Mouse (Mus musculus) granulocyte monocyte progenitor cell, adult 5-6 weeks (primary cell): ENCODE measurements around the gene Plcd3. TPM values are rescaled to one million over a fixed set of nuclear protein-coding genes. Genes with fewer than 3 reads are reported as not detected.
A peak's percentile ranks its signal among the peaks of the same experiment; 100 is the strongest.

ENCODE experiments used
- ATAC-seq: replicated peaks from 2 replicates; pipeline ENCODE4 v1.8.0; 2016; ENCODE audit warnings: mild to moderate bottlenecking, moderate TSS enrichment, inconsistent platforms; ENCODE audit not compliant: poor library complexity, severe bottlenecking
- total RNA-seq, 2 experiments: library from RNA; stranded (forward) in 1 of 2; stranded (reverse) in 1 of 2; fragments of 200-712, 200-1000 nt in 1 of 2; fragments of >200 nt in 1 of 2; fragmentation: Nextera tagmentation in 1 of 2; gene quantifications; 2 replicates each; pipeline ENCODE4 v1.2.3; 2014 to 2017

Plcd3 gene
- total RNA-seq, 2 experiments from 2014 or later, result 0.41 to 3.2 TPM

DNA sequence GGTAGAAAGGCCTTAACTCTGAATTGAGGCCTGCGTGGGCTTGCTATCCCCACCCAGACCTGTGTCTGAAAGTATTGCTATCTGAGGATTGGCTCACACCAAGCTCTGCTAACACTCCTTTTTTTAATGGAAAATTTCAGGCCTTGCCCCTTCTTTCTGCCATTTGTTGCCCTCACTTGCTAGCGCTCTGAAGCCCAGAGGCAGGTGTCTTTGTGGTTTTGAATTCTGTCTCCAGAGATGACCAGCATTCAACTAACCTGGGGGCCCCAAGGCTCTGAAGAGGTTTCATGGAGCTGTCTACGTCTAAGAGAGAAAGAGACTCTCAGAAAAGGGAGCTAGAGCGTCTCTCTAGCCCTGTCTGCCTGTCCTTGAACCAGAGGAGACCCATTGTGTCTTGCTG is 33.2 kb downstream of the Plcd3 start:
- no peak for ATAC-seq

DNA sequence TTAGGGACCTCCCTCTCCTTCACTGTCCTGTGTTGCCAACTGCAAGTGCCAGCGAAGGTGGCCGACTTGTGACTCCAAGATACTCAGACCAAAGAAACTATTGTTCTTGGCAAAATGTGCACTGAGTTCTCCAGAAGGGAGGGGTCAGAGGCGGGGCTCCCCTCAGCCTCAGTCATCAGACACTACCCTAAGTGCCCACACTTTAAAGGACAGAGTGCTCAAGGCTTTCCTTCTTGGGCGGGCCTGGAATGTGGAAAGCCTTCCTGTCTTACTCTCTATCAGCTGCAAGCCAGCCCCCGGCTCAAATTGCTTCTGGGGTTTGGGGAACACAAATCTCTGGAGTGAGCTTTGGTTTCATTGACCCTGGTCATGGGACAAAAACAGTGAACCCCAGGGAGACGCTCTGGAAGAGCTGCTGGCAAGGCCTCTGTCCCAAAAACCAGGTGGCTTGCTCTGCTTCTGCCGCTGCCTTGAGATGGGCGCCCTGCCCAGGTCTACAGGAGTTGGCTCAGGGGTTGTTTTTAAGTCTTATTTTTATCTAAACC is 33.9 kb downstream of the Plcd3 start:
- ATAC-seq, result no peak

DNA sequence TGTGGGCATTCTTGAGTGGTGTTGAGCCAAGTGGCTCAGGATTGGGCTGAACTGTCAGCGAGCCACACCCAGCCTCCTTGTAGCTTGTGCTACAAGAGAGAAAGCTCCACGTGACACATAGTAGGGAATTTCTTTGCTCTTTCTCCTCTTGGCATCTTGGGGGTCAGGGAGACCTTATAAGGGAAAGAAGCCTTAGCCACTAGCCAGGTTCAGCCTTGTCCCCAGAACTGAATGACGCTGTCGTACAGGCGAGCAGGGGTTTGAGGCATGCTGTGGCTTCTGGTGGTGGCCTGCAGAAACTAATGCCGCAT is 34.5 kb downstream of the Plcd3 start:
- no peak for ATAC-seq

DNA sequence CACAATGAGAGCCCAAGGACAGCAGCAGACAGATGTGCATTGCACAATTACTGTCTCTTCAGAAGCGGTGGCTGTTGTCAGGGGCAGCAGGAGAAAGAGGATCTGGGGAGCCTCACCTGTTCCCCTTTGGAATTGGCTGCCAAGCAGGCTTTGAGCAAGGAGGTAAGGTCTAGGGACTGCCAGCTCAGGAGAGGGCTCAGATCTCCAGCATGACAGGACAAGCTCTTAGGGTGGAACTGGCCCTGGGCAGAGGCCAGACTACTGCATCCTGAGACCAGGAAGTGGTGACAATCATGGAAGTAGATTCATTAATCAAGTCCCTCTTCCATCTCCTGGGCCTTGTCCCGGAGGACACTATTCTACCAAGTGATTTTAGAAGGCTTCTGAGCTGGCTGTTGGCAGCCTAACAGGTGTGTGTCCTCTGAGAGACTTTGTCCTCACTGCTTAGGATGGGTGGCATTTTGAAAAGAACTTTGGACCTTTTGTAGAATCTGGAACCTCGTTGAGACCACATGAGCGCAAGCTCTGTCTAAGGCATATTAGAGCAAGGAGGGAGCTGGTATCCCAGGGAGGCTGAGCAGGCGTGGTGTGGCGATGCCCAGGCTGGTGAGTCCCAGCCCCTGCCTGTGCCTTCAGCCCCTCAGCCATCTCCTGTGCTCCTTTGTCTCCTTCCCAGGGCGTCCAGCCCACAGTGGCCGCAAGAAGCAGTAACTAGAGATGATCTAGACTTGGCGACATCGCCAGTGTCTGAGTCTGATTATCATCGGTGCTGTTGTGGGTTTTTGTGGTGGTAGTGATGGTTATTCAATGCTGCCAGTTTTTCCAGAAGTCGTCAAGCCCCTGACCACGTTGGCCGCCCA is 35.0 kb downstream of the Plcd3 start:
- no peak for ATAC-seq

DNA sequence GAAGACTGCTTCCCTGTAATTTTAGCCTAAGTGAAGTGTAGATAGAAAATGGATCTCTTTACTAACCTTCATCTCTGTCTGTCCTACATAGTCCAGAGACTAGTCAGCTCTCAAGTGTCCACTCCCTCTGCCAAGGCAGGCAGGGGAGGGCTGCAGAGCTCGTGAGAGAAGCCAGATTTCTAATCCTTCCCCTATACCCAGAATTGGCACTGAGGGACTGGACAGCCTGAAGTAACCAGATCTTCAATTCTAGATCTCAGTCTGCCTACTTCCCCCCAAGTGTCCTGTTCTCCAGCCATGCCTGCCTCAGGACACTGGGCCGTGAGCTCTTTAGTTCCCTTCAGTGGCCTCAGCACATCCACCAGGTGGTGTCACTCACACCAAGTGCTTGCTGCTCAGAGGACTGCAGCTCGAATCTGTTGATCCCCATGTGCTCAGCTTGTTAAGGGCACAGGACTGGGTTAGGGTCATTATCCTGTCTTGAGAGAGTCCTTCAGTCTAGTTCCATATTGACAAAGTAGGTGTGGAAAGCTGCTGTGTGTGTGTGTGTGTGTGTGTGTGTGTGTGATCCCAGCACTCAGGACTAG is 42.9 kb downstream of the Plcd3 start:
- no peak for ATAC-seq

DNA sequence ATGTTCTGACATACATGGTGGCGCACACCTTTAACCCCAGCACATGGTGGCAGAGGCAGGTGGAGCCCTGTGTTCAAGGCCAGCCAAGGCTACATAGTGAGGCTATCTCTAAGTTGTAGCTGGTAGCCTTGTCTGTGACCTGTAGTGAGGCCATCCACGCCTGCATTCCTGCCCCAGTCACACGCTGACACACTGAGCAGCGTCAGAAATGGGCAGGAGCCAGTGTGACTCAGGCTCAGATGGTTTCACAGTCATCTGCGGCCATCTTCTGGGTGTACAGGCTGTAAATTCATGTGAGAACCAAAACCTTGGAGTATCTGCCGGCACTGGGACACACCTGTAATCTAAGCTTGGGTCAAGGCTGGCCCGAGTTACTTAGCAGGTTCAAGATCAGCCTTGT is 44.8 kb downstream of the Plcd3 start:
- no peak for ATAC-seq

DNA sequence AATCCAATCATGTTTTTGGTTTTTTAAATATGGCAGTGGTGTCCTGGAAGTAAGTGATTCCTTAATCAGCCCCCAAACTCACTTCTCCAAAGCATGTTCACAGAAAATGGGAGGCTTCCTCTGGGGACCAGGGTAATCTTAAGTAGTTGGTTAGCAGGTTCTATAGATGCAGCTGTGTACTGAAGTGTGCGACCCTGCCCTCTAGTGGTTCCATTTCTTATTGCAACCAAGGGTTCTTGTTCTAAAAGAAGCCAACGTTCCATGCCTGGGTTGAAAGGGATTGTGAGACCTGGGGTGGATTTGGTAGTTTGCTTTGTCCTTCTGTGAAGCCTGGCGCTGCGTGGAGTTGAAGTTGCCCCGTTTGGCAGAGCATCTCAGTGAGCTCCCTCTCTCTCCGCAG is 46.7 kb downstream of the Plcd3 start:
- 0 out of 2 replicates have a peak, but pooled peaks have one; percentile 29 for ATAC-seq

DNA sequence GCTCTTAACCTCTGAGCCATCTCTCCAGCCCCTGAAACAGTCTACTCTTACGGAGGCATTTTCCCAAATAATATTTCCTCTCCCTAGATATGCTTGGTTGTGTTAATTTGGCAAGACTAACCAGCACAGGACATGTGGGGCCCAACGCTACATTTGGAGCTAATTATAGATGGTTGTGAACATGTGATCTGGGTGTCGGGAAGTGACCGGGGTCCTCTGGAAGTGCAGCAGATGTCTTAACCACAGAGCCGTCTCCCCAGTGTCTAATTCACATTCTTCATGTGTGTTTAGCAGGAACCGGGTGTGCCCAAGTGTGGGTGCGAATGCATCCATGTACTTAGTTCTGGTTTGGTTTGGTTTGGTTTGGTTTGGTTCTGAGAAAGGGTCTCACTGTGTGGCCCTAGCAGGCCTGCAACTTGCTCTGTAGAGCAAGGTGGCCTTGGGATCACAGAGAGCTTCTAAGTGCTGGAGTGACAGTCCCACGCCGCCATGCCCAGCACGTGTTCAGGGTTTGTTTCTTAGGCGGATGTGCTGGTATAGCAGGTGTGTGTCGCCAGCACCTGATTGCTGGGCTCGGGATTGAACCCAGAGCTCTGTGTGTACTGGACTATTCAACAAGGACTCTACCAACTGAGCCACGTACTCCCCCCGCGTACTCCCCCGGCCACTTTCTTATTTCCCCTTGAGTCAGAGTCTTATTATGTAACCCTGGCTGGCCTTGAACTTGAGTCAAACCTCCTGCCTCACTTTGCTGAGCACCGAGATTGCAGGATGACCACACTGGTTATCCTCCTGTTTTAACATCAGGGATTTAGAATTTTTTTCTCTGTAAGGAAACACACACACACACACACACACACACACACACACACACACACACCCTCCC is 48.0 kb downstream of the Plcd3 start:
- ATAC-seq, result no peak

DNA sequence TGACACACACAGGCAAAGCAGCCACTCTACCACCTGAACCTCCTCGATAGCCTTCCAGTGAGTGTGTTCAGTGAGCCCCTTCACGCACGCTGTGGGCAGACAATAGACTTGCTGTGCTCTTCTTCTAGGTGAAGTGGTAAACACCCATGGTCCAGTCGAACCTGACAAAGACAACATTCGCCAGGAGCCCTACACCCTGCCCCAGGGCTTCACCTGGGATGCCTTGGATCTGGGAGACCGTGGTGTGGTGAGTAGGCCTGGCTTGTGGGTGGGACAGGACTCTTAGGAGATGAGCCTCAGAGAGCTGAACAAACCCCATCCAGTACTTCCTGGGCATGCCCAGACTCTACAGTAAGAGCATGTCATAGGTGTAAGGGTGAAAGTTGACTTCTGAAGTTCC is 49.4 kb downstream of the Plcd3 start:
- ATAC-seq, result no peak

DNA sequence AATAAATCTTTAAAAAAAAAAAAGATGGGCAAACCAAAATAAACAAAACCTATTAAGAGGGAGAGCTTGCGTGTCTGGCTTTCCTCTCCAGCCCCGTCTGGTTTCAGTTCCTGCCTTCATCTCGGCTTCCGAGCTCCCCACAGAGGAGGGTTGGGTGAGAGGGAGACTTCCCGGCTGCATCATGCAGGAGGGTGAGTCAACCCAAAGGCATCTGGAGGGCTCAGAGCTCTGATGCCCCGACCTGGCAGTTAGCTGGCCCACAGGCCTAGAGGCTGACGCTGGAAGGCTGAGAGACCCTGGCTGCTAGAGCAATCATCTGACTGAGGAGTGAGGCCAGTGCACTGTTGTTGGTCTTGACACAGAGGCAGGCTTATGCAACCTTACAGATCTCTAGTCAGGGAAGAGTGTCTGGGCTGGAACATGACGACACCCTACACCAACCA is 50.2 kb downstream of the Plcd3 start:
- ATAC-seq, result peak; percentile 88

DNA sequence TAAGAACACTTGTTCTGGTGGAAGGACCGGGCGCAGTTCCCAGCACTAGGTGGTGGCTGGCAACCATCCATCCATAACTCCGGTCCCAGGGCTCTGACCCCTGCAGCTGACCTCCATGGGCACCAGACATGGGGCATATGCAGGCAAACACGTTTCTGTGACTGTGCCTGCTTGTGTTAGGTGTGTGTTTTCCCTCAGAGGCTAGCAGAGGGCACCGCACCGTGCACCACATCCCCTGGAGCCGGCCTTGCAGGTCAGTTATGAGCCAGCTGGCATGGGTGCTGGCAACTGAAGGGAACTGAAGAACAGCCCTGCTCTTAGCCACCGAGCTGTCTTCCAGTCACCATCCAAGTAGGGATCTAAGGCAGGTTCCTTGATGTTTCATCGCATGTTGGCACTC is 51.3 kb downstream of the Plcd3 start:
- no peak for ATAC-seq

DNA sequence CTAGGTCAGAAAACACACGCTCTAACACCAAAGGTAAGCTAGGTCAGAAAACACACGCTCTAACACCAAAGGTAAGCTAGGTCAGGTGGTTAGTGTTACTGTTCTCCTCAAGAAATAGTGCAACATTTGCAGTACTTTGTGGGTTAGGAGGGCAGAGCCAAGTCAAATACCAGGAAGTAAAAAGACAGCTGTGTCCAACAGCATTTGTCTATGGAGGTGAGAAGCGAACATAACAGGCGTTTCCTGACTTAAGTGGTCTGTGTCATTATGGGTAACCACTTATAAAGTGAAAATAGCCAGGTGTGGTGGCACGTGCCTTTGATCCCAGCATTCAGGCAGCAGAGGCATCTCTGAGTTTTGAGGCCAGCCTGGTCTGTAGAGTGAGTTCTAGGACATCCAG is 51.8 kb downstream of the Plcd3 start:
- ATAC-seq, result no peak

DNA sequence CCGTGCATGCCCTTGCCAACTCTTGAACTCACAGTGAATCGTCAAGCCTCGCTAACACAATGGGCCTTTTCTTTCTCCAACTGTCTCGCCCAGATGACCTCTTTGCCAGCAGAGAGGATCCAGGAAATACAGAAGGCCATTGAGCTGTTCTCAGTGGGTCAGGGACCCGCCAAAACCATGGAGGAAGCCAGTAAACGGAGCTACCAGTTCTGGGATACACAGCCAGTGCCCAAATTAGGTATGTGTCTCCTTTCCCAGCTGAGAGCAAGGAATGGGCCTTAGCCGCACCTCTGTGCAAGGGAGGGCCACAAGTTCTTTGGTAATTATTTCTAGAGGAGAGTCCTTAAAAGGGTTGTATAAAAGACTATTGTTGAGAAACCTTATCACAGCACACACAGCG is 55.2 kb downstream of the Plcd3 start:
- no peak for ATAC-seq

DNA sequence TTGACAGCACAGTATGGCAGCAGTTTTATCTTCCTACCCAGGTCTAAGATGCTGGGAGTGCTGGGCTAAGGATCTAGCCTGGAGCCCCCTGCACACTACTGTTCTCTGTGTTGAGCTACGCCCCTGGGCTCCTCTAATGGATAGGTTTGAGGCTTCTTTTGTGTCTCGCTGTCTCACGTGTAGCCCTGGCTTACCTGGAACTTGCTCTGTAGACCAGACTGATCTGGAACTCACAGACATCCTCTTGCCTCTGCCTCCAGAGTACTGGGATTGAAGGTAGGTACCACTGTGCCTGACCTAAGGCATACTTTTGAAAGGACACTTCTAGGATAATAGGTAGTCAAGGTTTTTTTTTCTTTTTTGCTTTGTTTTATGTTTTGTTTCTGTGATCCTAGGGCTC is 57.5 kb downstream of the Plcd3 start:
- ATAC-seq, result no peak

DNA sequence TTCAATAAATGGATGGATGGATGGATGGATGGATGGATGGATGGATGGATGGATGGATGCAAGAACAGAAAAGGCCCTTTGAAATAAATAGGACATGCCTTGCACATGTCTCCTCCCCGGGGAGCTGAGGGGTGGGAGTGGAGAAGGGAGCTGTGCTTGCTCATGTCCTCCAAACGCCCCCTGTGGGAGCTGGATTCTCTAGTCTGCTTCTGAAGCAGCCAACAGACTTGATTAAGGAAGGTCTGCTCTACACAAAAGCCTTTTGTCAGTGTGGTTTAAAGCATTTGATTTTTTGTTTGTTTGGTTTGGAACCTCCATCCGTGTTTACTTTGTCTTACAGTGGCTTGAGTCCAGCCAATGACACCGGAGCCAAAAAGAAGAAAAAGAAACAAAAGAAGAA is 58.6 kb downstream of the Plcd3 start:
- no peak for ATAC-seq

DNA sequence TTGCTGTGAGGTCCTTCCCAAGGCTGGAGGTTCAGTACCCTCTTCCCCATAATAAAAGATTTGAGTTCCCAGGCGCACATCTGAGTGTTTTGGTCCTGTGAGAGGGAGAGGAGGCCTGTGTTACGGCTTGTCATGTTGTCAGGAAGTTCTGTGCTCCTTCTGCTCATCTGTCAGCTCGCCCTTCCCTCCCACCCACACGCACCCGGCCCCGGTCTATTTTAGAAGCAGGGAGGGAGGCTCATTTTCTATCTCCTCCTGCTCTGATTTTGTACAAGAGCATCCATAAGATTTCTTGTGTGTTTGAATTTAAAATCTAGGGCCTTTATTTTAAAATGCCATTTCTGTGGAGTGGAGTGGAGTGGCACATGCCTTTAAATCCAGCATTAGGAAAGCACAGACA is 63.4 kb downstream of the Plcd3 start:
- ATAC-seq, result no peak

DNA sequence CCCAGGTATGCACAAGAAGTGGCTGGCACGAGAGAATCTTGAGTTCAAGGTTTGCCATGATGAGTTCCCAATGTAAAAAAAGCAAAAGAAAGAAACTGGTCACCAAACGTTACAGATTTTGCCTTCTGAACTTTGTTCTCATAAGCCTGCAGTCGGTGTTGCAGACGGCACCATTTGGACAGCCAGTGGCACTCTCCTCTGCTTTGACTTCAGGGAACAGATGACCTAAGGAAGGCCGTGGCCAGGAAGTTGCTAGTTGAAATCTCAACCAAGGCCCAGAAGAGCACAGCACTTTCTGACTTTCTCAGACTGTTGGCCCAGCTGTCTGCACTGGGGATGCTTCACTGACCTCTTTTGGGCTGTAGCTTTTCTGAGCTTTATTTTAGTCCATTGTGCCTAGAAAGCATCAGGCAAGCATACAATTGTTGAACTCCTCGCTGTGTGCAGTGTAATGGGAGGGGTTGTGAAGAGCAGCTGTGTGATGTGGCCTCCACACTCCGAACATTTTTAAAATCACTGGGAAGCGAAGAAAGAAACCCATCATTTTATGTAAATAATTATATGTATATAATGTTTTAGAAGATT is 64.5 kb downstream of the Plcd3 start:
- ATAC-seq, result no peak

DNA sequence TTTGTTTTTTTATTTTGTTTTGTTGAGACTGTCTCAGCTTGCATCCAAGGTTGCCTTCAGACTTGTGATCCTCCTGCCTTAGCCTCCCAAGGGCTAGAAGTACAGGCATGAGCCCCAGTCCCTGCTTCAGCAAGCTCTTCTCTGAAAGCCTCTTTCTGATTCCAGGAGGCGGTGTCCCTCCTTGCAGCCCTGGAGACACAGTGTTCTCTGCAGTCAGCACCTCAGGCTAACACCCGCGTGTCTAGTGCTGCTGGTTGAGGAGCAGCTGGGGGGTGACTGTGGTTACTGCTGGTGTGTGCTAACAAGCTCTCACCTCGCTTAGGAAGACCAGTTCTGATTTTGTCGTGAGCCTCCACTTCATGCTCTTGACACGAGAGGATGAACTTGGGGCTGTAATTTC is 66.5 kb downstream of the Plcd3 start:
- ATAC-seq, result no peak

DNA sequence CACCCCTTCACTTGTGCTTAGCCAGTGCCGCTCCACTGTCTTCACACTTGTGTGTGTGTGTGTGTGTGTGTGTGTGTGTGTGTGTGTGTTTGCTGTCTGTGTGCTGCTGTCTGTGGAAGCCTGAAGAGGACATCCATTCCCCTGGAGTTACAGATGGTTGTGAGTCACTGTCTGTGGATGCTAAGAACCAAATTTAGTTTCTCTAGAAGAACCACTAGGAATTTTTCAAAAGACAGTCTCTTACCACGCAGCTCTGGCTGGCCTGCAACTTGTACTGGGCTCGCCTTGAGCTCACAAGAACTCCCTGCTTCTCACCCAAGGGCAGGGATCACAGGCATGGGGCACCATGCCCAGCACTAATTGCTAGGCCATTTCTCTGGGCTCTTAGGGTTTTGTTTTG is 68.4 kb downstream of the Plcd3 start:
- ATAC-seq, result no peak

DNA sequence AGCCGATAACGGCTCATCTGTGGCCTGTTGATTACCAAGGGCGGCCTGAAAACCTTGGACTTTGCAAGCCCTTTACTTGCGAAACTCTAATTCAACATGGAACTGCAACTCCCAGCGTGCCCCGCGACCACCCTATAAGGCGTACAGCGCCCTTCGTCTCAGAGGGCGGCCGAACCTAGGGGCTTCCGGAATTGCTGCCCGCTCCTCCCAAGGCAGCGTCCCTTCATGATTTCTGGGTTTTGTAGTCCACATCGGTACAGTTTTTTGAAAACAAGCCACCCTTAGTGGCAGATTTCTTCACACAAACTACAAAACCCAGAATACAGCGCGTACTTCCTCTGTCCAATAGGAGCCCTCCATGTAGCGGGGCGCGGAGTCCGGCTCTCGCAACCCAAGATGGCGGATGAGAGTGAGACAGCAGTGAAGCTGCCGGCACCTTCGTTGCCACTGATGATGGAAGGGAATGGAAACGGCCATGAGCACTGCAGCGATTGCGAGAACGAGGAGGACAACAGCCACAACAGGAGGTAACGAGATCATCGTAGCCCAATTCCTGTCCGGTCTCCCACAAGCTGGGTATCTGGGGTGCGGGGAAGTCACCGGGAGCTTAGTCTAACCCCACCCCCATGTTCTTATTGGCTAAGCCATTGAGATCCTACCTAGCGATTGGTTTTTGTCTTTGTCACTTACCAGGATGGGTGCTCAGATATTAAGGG is 73.1 kb downstream of the Plcd3 start, which contains the start of the genes Nmt1 and Dcakd:
Nmt1 (plus strand) TSS at position 15 of the 716 bp plus-strand sequence.
Dcakd (minus strand) TSS at position 158 of the 716 bp plus-strand sequence.
- ATAC-seq, result peak; percentile 85
